Mouse (Mus musculus): ENCODE results near the gene Gna13. TPM values are rescaled to one million over a fixed set of nuclear protein-coding genes. Genes with fewer than 3 reads are reported as not detected.

Gna13 gene
- 20.7 and 22.4 TPM in 2 replicates for polyA plus RNA-seq (2016; fragmentation: Nextera tagmentation; extraction: Ambion mirVana)

GRCm38 (mm10) chr11:109362463-109363190, at the start of gene Gna13:
Gene Gna13, plus strand, starts transcription at chr11:109362831.
- Histone ChIP-seq H3K9ac (peak within 1 kb of the TSS; percentile 89), H3K4me3 (peak within 1 kb of the TSS; percentile 90), H3K27ac (peak within 1 kb of the TSS; percentile 95), H3K4me1 (peaks cover 32% of the 10 kb centered on the region), H3K36me3 (peaks cover 16% of the 10 kb centered on the region), H3K4me2 (replicated peaks) (peak within 1 kb of the TSS; percentile 68), H3K9me3 (no peaks in the 10 kb centered on the region), H3K27me3 (no peaks in the 10 kb centered on the region)
- WGBS: under 1% methylated on average over 69 of the region's 89 CpGs
- peak; percentile 57 for ATAC-seq (ENCODE audit: insufficient number of reproducible peaks, insufficient read depth, low FRiP score, low TSS enrichment)

GRCm38 (mm10) chr11:109316921-109317320, 45.7 kb upstream of the Gna13 start:
- Histone ChIP-seq H3K9me3 (no peaks in the 10 kb centered on the region), H3K4me3 (no peak overlapping the region), H3K27me3 (0 out of 2 replicates have a peak, but pooled peaks cover 4% of the 10 kb centered on the region), H3K4me1 (no peaks in the 10 kb centered on the region), H3K36me3 (no peaks in the 10 kb centered on the region), H3K4me2 (replicated peaks) (no peak overlapping the region), H3K9ac (no peak overlapping the region), H3K27ac (no peak overlapping the region)
- ATAC-seq (ENCODE audit: insufficient number of reproducible peaks, insufficient read depth, low FRiP score, low TSS enrichment): no peak
- 39% methylated on average over 4 of the region's 4 CpGs for WGBS

GRCm38 (mm10) chr11:109319471-109319870, 43.2 kb upstream of the Gna13 start:
- no peak for ATAC-seq (ENCODE audit: insufficient number of reproducible peaks, insufficient read depth, low FRiP score, low TSS enrichment)
- Histone ChIP-seq H3K27ac (no peak overlapping the region), H3K4me3 (no peak overlapping the region), H3K27me3 (no peaks in the 10 kb centered on the region), H3K36me3 (no peaks in the 10 kb centered on the region), H3K9ac (no peak overlapping the region), H3K9me3 (no peaks in the 10 kb centered on the region), H3K4me1 (0 out of 2 replicates have a peak, but pooled peaks cover 3% of the 10 kb centered on the region), H3K4me2 (replicated peaks) (no peak overlapping the region)
- 83% methylated on average over 4 of the region's 4 CpGs for WGBS

- Histone ChIP-seq H3K4me3 (no peak overlapping the region), H3K27ac (no peak overlapping the region), H3K9ac (no peak overlapping the region), H3K36me3 (no peaks in the 10 kb centered on the region), H3K4me1 (0 out of 2 replicates have a peak, but pooled peaks cover 3% of the 10 kb centered on the region), H3K27me3 (no peaks in the 10 kb centered on the region), H3K9me3 (no peaks in the 10 kb centered on the region), H3K4me2 (replicated peaks) (no peak overlapping the region)
- 88% methylated on average over 5 of the region's 5 CpGs for WGBS
- ATAC-seq (ENCODE audit: insufficient number of reproducible peaks, insufficient read depth, low FRiP score, low TSS enrichment): no peak
Observed at GRCm38 (mm10) chr11:109319946-109320345, 42.7 kb upstream of the Gna13 start.

- 49% methylated on average over 8 of the region's 8 CpGs for WGBS
- no peak overlapping the region for H3K9ac ChIP-seq
- no peaks in the 10 kb centered on the region for H3K27me3 ChIP-seq
- no peak overlapping the region for H3K27ac ChIP-seq
- H3K36me3 ChIP-seq: no peaks in the 10 kb centered on the region
- no peak for ATAC-seq (ENCODE audit: insufficient number of reproducible peaks, insufficient read depth, low FRiP score, low TSS enrichment)
- 0 out of 2 replicates have a peak, but pooled peaks cover 3% of the 10 kb centered on the region for H3K4me1 ChIP-seq
- no peak overlapping the region for H3K4me3 ChIP-seq
- H3K9me3 ChIP-seq: no peaks in the 10 kb centered on the region
- no peak overlapping the region for H3K4me2 ChIP-seq (replicated peaks)
Observed at GRCm38 (mm10) chr11:109320361-109320933, 42.2 kb upstream of the Gna13 start.

- WGBS: 74% methylated on average over 13 of the region's 13 CpGs
- no peaks in the 10 kb centered on the region for H3K9me3 ChIP-seq
Observed at GRCm38 (mm10) chr11:109326270-109326669, 36.4 kb upstream of the Gna13 start.

GRCm38 (mm10) chr11:109327381-109327780, 35.2 kb upstream of the Gna13 start:
- no peak overlapping the region for H3K4me2 ChIP-seq (replicated peaks)
- H3K36me3 ChIP-seq: no peaks in the 10 kb centered on the region
- H3K4me1 ChIP-seq: peaks cover 9% of the 10 kb centered on the region; the same call in 1 of the 2 replicates
- H3K27ac ChIP-seq: no peak overlapping the region
- no peaks in the 10 kb centered on the region for H3K27me3 ChIP-seq
- no peak for ATAC-seq (ENCODE audit: insufficient number of reproducible peaks, insufficient read depth, low FRiP score, low TSS enrichment)
- H3K9me3 ChIP-seq: no peaks in the 10 kb centered on the region
- H3K4me3 ChIP-seq: no peak overlapping the region
- WGBS: 32% methylated on average over 3 of the region's 3 CpGs
- H3K9ac ChIP-seq: no peak overlapping the region

More at GRCm38 (mm10) chr11:109326270-109326669, 36.4 kb upstream of the Gna13 start:
- no peak overlapping the region for H3K27ac ChIP-seq
- no peak overlapping the region for H3K4me2 ChIP-seq (replicated peaks)
- H3K27me3 ChIP-seq: no peaks in the 10 kb centered on the region
- no peak for ATAC-seq (ENCODE audit: insufficient number of reproducible peaks, insufficient read depth, low FRiP score, low TSS enrichment)
- H3K36me3 ChIP-seq: no peaks in the 10 kb centered on the region
- H3K4me3 ChIP-seq: no peak overlapping the region
- H3K9ac ChIP-seq: no peak overlapping the region
- peaks cover 6% of the 10 kb centered on the region; the same call in 1 of the 2 replicates for H3K4me1 ChIP-seq

GRCm38 (mm10) chr11:109327952-109328351, 34.7 kb upstream of the Gna13 start:
- Histone ChIP-seq H3K27ac (no peak overlapping the region), H3K36me3 (no peaks in the 10 kb centered on the region), H3K4me1 (peaks cover 9% of the 10 kb centered on the region; the same call in 1 of the 2 replicates), H3K4me3 (no peak overlapping the region), H3K27me3 (no peaks in the 10 kb centered on the region), H3K4me2 (replicated peaks) (no peak overlapping the region), H3K9me3 (no peaks in the 10 kb centered on the region), H3K9ac (no peak overlapping the region)
- WGBS: 82% methylated on average over 10 of the region's 10 CpGs
- ATAC-seq (ENCODE audit: insufficient number of reproducible peaks, insufficient read depth, low FRiP score, low TSS enrichment): no peak

GRCm38 (mm10) chr11:109329331-109329730, 33.3 kb upstream of the Gna13 start:
- no peak overlapping the region for H3K27ac ChIP-seq
- H3K4me3 ChIP-seq: no peak overlapping the region
- 64% methylated on average over 4 of the region's 4 CpGs for WGBS
- no peaks in the 10 kb centered on the region for H3K9me3 ChIP-seq
- no peak for ATAC-seq (ENCODE audit: insufficient number of reproducible peaks, insufficient read depth, low FRiP score, low TSS enrichment)
- no peaks in the 10 kb centered on the region for H3K27me3 ChIP-seq
- no peaks in the 10 kb centered on the region for H3K36me3 ChIP-seq
- peaks cover 6% of the 10 kb centered on the region; the same call in 1 of the 2 replicates for H3K4me1 ChIP-seq
- no peak overlapping the region for H3K4me2 ChIP-seq (replicated peaks)
- no peak overlapping the region for H3K9ac ChIP-seq

- H3K4me3 ChIP-seq: 0 out of 2 replicates have a peak overlapping the region, but pooled peaks have one; percentile 16
- H3K9ac ChIP-seq: no peak overlapping the region
- H3K4me1 ChIP-seq: peaks cover 6% of the 10 kb centered on the region; the same call in 1 of the 2 replicates
- H3K27ac ChIP-seq: no peak overlapping the region
- no peaks in the 10 kb centered on the region for H3K36me3 ChIP-seq
- peak; percentile 29; the same call in 1 of the 2 replicates for ATAC-seq (ENCODE audit: insufficient number of reproducible peaks, insufficient read depth, low FRiP score, low TSS enrichment)
- no peaks in the 10 kb centered on the region for H3K9me3 ChIP-seq
- WGBS: 36% methylated on average over 16 of the region's 17 CpGs
- no peaks in the 10 kb centered on the region for H3K27me3 ChIP-seq
- peak overlapping the region; percentile 43 for H3K4me2 ChIP-seq (replicated peaks)
Observed at GRCm38 (mm10) chr11:109330706-109331393, 31.8 kb upstream of the Gna13 start.

GRCm38 (mm10) chr11:109331424-109331824, 31.2 kb upstream of the Gna13 start:
- H3K4me1 ChIP-seq: peaks cover 6% of the 10 kb centered on the region; the same call in 1 of the 2 replicates
- no peaks in the 10 kb centered on the region for H3K9me3 ChIP-seq
- no peaks in the 10 kb centered on the region for H3K27me3 ChIP-seq
- H3K27ac ChIP-seq: no peak overlapping the region
- no peaks in the 10 kb centered on the region for H3K36me3 ChIP-seq
- H3K9ac ChIP-seq: no peak overlapping the region
- ATAC-seq (ENCODE audit: insufficient number of reproducible peaks, insufficient read depth, low FRiP score, low TSS enrichment): peak; percentile 89
- H3K4me3 ChIP-seq: peak overlapping the region; percentile 16; the same call in 1 of the 2 replicates
- 5% methylated on average over 6 of the region's 6 CpGs for WGBS
- peak overlapping the region; percentile 43 for H3K4me2 ChIP-seq (replicated peaks)
